Mouse (Mus musculus): ENCODE data around the gene BC004004.
"Not testable (repeated sequence)": the region's sequence is repeated elsewhere in the genome, so short reads cannot be mapped to it uniquely, and the experiment has no call there.

BC004004 gene

DNA sequence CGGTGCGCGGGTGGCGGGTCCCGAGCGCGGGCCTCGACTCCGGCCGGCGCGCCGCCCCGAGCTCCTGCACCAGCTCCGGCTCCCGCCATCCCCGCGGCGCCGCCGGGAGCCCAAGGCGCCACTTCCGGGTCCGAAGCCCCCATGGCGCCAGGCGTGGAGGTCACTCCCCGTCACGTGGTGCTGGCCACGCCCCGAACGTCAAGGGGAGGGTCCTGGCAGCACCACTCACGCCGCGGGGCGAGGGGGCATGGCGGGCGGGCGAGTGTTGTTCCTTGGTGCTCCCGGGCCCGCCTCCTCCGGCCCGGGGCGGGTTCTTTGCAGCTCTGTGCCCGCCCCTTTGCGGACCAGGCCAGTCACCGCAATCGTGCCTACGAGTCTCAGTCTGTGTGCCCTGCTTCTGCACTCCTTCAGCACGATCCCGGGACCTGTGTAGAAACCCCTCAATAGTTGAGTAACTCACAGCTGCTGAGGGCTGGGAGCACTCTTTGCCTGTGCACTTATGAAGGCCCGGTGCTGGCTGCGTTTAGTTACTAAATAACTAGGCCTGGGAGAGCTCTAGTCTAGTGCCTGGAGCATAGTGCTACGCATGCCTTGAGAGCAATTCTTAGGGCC, 79.2 kb downstream of the BC004004 start, which contains the start of gene Mtch1:
Gene Mtch1 (minus strand): TSS at position 290 of the 612 bp plus-strand sequence.
- peak; percentile 99 for DNase-seq (ENCODE audit: low spot score)

DNA sequence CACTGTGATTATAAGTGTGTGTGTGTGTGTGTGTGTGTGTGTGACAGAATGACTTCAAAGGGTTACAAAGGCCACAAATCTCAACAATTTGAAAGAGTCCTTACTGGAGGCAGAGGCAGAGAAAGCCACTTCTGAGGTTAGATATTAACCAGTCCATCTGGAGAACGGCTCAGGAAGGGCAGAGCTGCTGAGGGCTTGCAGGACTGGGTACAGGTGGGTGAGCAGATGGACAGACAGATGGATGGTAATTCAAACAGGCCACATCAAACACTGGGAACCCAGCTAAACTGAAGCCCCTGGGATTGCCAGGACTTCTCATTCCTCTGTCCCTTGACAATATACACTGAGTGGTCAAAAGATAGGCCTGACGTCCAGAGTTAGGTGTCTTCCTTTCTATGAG, 80.4 kb downstream of the BC004004 start:
- DNase-seq (ENCODE audit: low spot score), result no peak

DNA sequence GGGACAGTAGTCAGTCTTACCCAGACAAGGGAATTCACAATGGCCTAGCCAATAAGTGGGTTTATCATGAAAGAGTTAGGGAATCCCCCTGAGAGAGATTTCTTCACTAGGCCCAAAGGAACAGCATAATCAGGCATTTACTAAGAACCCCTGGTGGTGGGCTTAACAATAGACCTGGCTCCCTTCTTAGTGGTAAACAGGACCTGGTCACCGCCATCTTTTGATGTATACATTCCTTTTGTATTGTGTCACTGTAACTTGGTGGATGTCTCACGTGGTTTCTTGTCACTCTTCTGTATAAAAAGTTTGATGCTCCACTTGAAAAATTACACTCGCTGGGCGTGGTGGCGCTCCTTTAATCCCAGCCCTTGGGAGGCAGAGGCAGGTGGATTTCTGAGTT, 82.5 kb downstream of the BC004004 start:
- DNase-seq (ENCODE audit: low spot score), result not testable (repeated sequence)

DNA sequence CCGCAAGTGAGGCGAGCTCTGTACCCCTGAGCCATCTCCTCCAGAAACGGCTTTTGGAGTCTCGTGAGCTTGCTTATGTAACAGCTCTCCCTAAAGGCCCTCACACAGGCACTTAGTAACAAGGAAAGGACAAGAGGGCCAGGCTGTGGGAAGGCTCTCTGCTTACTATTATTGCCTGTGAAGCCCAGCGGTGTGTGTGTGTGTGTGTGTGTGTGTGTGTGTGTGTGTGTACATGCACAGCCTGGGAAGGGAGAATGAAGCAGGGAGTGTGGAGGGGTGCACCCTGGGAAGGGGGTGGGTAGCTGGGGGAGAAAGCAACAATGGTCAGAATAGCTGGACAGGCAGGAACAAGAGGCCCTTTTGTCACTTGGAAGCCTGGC, 86.9 kb downstream of the BC004004 start:
- DNase-seq (ENCODE audit: low spot score), result no peak

DNA sequence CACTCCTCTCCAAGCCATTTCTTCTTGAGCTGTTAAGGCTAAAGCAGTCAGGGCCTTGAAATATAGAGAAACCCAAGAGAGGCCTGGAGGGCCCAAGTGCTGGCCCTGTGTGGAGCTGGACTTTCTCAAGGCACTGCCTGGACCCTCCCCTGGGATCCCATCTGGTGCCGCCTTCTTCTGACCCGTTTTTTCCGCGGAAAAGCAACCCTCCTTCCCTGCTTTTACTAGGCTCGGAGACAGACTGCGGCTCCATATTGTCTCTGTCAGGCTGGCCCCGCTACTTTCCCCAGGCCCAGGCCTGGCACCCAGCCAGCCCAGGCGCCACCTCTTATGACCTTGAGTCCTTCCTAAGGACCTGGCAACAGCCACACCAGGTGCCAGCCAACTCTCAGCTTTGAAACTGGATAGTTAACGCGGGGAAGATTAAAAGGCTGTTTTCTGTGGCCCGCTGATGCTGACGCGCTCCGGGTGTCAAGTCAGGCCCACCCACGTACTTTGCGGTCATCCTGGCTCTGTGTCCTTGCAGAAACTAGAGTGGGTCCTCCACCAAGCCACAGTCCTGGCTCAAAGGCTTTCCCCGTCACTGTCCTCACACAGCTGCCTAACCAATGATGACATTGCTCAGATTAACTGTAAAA, 87.4 kb downstream of the BC004004 start:
- peak; percentile 46 for DNase-seq (ENCODE audit: low spot score)

DNA sequence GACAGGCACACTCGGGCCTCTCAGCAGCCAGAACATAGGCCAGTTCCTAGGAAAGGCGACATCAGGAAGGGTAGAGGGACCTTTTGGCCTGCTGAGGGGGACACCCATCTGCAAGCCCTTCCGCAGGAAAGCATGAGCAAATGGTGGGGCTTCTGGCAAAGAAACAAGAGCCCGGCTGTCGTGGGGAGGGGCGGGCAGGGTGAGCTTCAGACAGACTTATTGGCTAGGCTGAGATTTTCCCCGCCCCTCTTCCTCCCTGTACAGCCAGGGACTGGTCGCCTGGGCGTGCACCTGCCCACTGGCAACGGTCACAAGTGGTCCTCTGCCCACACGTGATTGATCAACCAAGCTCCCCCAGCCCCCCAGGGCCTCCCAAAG, 87.9 kb downstream of the BC004004 start:
- DNase-seq (ENCODE audit: low spot score), result peak; percentile 51

DNA sequence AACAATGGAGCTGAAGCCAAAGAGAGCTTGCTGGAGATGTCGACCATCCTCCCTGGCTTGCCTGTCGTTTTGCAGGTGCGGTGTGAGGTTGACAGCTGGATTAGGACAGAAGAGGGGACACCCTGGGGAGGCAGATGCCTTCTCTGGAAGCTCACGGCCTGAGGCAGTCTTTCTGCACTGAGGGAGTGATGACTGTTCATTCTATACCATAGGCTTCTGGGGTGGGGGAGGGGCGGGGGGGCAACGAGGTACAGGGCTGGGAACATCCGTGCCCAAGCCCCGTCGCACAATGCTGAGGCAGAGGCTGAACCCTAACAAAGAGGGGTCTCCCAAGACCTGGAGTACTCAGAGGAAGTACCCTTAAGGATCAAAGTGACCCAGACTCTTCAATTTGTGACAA, 88.3 kb downstream of the BC004004 start:
- no peak for DNase-seq (ENCODE audit: low spot score)

DNA sequence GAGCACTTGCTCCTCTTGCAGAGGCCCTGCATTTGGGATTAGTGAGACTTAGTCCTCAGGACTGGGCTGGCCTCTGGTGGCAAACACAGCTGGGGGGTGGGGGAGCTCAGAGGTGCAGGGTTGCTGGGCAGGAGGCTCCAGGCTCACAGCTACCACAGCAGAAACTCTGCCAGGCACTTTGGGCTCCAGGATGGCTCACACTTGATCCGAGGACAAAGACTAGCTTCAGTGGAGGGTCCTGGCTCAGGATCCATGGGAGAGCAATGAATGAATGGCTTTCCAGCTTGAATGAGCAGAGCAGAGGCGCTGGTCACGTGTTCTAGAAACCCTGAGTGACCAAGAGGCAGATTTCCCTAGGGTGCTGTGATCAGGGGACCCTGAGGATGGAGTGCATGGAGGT, 90.3 kb downstream of the BC004004 start:
- DNase-seq (ENCODE audit: low spot score), result no peak

DNA sequence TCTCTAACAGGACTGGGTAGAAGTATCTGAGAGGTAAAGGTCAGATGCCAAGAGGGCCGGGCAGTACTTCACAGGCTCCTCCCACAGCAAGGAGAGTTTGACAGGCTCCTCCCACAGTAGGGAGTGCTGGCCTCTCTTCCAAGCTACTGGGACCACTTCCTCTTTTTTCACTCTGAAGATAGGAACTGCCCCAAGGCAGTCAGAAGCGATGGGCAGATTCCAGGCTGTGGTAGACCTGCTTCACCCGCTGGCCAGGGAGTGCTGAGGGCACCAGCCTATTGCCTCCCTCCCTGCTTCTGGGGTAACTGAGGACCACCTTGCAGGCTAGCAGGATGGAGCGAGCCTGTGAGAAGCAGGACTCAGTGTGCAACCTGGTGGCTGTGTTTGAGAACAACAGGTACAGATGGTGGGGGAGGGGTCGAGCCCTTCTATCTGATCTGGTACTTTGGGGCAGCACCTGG, 92.2 kb downstream of the BC004004 start, which contains the start of gene Fgd2:
Gene Fgd2 (plus strand): TSS at position 154 of the 461 bp plus-strand sequence.
- no peak for DNase-seq (ENCODE audit: low spot score)

DNA sequence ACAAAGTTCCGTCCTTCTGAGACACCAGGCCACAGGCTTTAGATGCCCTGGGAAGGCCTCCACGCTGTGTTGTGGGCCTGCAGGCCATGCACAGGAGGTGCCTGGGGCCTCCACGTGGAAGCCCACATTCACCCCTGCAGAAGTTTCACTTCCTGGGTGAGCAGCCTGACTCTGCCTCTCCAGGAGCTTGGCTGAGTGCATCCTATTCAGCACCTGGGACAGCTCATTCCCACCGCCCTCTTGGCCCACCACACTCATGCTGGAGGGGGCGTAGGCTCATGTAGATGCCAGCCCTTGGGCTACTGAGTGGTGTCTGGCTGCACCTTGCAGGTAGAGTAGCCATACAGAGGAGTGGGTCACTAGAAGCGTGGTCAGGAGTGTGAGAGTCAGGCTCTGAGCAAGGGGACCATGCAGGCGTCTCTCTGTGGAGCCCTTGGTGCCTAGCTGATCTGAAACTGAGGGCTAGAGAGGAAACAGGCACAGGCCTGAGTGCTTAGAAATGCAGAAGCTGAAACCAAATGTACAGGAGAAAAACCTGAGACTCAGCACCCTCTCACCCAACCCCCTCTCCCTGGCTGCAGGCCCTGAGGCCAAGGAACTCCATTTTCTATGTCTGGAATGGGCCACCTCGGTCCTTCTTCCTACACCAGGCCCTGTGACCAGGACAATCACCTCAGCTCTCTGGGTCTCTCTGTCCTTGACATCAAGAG, 93.5 kb downstream of the BC004004 start:
- DNase-seq (ENCODE audit: low spot score), result no peak

DNA sequence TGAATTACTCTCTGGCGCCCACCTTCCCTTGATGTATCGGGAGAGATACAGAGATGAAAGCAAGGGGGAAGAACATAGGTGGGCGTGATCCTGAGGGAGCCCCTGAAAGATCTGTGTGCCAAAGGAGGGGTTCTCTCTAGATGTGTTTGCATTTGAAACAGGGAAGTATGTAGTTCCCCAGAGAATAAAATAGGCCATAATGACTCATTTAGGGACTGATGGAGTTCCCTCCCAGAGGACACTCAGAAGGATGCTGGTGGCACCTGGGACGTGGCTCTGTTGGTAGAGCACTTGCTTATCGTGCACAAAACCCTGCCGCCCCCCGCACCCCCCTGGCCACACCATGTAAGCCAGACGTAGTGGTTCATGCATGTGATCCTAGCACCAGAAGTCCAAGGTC, 94.5 kb downstream of the BC004004 start:
- no peak for DNase-seq (ENCODE audit: low spot score)
